Mouse (Mus musculus): ENCODE measurements around the gene Eva1a.

The Eva1a gene

GRCm38 (mm10) chr6:82040834-82041487 lies at the start of gene Eva1a:
Eva1a (plus strand) TSS chr6:82041043.
- no peak for DNase-seq (ENCODE audit: low spot score in 2 of 2)

- DNase-seq (ENCODE audit: low spot score in 2 of 2), result no peak
Observed at GRCm38 (mm10) chr6:82012392-82012791, 28.5 kb upstream of the Eva1a start.

GRCm38 (mm10) chr6:82021074-82021473 lies 19.8 kb upstream of the Eva1a start:
- DNase-seq (ENCODE audit: low spot score in 2 of 2), result no peak

GRCm38 (mm10) chr6:82021494-82021893 lies 19.3 kb upstream of the Eva1a start:
- DNase-seq (ENCODE audit: low spot score in 2 of 2), result no peak

GRCm38 (mm10) chr6:82029611-82030510 lies 11.0 kb upstream of the Eva1a start:
- no peak for DNase-seq (ENCODE audit: low spot score in 2 of 2)

- no peak for DNase-seq (ENCODE audit: low spot score in 2 of 2)
Observed at GRCm38 (mm10) chr6:82030511-82030884, 10.3 kb upstream of the Eva1a start.

- DNase-seq (ENCODE audit: low spot score in 2 of 2), result no peak
Observed at GRCm38 (mm10) chr6:82037211-82037610, 3.6 kb upstream of the Eva1a start.

- no peak for DNase-seq (ENCODE audit: low spot score in 2 of 2)
Observed at GRCm38 (mm10) chr6:82039193-82039592, 1.6 kb upstream of the Eva1a start.

GRCm38 (mm10) chr6:82039968-82040367 lies 875 bp upstream of the Eva1a start:
- DNase-seq (ENCODE audit: low spot score in 2 of 2), result no peak

GRCm38 (mm10) chr6:82041488-82042295 lies 849 bp downstream of the Eva1a start:
- DNase-seq (ENCODE audit: low spot score in 2 of 2), result peak; percentile 23 to 46

- DNase-seq (ENCODE audit: low spot score in 2 of 2), result no peak
Observed at GRCm38 (mm10) chr6:82042296-82043125, 1.7 kb downstream of the Eva1a start.

GRCm38 (mm10) chr6:82043634-82044033 lies 2.8 kb downstream of the Eva1a start:
- no peak for DNase-seq (ENCODE audit: low spot score in 2 of 2)

GRCm38 (mm10) chr6:82044509-82044908 lies 3.7 kb downstream of the Eva1a start:
- DNase-seq (ENCODE audit: low spot score in 2 of 2), result no peak

- no peak for DNase-seq (ENCODE audit: low spot score in 2 of 2)
Observed at GRCm38 (mm10) chr6:82047977-82048376, 7.1 kb downstream of the Eva1a start.

GRCm38 (mm10) chr6:82050201-82050600 lies 9.4 kb downstream of the Eva1a start:
- no peak for DNase-seq (ENCODE audit: low spot score in 2 of 2)

GRCm38 (mm10) chr6:82051569-82051968 lies 10.7 kb downstream of the Eva1a start:
- DNase-seq (ENCODE audit: low spot score in 2 of 2), result no peak

GRCm38 (mm10) chr6:82052047-82052725 lies 11.3 kb downstream of the Eva1a start:
- no peak for DNase-seq (ENCODE audit: low spot score in 2 of 2)

- DNase-seq (ENCODE audit: low spot score in 2 of 2), result no peak
Observed at GRCm38 (mm10) chr6:82052726-82053118, 11.9 kb downstream of the Eva1a start.

- DNase-seq (ENCODE audit: low spot score in 2 of 2), result no peak
Observed at GRCm38 (mm10) chr6:82054854-82055253, 14.0 kb downstream of the Eva1a start.

- no peak for DNase-seq (ENCODE audit: low spot score in 2 of 2)
Observed at GRCm38 (mm10) chr6:82059896-82060295, 19.1 kb downstream of the Eva1a start.

GRCm38 (mm10) chr6:82065230-82065629 lies 24.4 kb downstream of the Eva1a start:
- DNase-seq (ENCODE audit: low spot score in 2 of 2), result no peak

All from urinary bladder, adult 18-20 months (tissue).